Mouse (Mus musculus) liver (tissue): ENCODE results near the gene Gm21985.

Experiments used
- DNase-seq: peaks from one replicate; pipeline ENCODE4 v3.0.0-alpha.2; 2020; ENCODE audit warnings: mixed read lengths

Gene Gm21985

GRCm38 (mm10) chr2:112266242-112266592 lies at the start of gene Gm21985:
Gene Gm21985 (plus strand): TSS chr2:112266314.
- peak; percentile 79 for DNase-seq

GRCm38 (mm10) chr2:112217614-112218013 lies 48.5 kb upstream of the Gm21985 start:
- no peak for DNase-seq

GRCm38 (mm10) chr2:112220880-112221279 lies 45.2 kb upstream of the Gm21985 start:
- DNase-seq = no peak

GRCm38 (mm10) chr2:112222607-112223006 lies 43.5 kb upstream of the Gm21985 start:
- DNase-seq = no peak

DNA sequence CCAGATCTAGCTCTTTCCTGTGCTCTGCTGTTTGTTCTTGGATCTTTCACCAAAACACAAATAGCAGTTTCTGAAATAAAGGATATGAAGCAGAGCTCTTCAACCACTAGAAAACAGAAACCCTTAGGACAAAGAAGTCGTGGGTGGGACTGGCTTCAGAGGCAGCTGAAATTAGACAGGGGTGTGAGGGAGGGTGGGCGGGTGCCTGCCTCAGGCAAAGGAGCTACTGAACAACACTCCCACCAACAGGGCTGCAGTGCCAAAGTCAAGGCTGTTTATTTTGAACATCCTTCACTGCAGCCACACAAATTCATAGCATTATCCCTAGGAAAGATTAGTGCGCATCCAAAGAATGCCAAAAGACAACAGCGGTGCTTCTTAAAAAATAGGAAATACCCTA lies 41.8 kb upstream of the Gm21985 start:
- no peak for DNase-seq

DNA sequence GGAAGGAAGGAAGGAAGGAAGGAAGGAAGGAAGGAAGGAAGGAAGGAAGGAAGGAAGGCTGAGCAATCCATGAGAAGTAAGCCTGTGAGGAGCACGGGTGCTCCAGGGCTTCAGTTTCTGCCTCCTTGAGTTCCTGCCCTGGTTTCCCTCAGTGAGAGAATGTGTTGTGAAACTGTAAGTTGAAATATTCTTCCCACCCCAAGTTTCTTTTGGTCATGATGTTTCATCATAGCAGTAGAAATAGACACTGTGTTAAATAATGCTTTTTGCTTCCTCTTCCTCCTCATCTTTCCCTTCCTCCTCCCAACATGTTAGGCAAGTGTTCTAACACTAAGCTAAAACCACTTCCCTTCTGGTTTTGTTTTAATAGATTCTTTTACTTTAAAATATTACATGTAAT lies 33.5 kb upstream of the Gm21985 start:
- no peak for DNase-seq

- DNase-seq = no peak
These were observed 29.5 kb upstream of the Gm21985 start for GRCm38 (mm10) chr2:112236620-112237019.

DNA sequence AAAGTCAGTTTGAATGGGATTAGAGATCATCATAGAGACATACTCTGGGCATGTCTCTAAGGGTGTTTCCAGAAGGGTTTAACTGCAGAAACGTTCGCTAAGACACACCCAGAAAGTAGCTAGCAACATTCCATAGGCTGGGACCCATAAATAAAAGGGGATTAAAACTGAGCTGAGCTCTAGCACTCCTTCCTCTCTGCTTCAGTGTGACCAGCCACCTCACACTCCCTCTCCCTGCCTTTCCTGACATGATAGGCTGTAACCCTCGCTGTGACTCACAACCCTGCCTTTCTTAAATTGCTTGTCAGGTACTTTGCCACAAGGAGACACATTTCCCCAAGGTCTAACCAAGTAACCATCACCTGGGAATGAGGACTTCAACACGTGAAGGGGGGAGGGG lies 28.1 kb upstream of the Gm21985 start:
- no peak for DNase-seq

- DNase-seq = peak; percentile 88
These were observed 26.7 kb upstream of the Gm21985 start, which contains the start of gene Lpcat4 for GRCm38 (mm10) chr2:112239212-112239934. Gene Lpcat4 (plus strand): TSS chr2:112239468.

- DNase-seq = peak; percentile 18
These were observed 26.0 kb upstream of the Gm21985 start for GRCm38 (mm10) chr2:112239935-112240721.

GRCm38 (mm10) chr2:112241787-112242186 lies 24.3 kb upstream of the Gm21985 start:
- no peak for DNase-seq

DNA sequence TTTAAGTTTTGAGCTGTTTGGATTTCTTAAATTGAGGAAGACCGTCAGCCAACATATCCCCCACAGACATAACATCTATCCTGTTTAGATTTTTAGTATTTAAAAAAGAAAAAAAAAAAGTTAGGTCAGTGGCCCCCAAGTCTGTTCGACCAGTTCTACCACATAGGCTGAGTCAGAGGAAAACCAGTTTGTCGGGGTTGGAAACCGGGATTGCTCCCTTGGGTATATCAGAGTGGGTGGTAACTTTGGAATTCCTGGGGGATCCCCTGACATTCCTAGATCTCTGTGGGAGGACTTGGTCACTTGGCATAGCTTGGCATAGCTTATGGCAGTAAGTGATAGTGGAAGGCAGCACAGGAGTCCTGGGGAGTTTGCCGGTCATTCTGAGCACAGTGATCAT lies 20.8 kb upstream of the Gm21985 start:
- DNase-seq = no peak

DNA sequence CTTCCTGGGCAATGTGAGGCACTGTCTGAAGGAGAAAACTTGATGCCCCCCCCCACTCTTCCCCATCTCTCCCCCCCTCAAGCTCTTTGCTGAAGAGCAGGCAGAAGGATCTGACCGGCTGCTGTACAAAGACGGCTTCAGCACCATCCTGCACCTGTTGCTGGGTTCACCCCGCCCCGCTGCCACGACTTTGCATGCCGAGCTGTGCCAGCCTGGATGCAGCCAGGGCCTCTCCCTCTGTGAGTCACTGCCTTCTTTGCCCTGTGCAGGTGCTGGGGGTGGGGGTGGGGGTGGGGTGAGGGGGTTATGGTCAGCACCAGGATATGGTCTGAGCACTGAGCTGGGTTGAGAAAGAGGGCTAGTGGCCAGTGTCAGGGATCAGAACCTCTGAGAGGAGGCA lies 19.9 kb upstream of the Gm21985 start:
- DNase-seq = no peak

DNA sequence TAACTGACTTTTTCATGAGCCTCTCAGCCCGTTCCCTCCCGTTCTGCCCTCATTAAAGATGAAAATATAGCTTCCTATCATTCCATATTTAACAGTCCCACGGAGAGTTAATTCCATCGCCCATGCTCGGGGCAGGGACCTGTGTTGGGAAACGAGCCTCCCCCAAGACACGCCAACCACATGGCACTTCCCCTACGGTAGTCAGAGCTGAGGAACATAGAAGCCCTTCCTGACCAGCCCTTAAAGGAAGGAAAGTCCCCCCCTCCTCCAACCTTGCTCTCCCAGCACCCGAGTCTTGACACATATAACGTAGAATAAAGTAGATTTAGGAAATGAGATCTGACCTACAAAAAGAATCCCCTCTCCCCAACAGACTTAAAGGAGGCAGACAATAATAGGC lies 18.8 kb upstream of the Gm21985 start:
- no peak for DNase-seq

GRCm38 (mm10) chr2:112249780-112250453 lies 16.2 kb upstream of the Gm21985 start:
- DNase-seq = no peak

DNA sequence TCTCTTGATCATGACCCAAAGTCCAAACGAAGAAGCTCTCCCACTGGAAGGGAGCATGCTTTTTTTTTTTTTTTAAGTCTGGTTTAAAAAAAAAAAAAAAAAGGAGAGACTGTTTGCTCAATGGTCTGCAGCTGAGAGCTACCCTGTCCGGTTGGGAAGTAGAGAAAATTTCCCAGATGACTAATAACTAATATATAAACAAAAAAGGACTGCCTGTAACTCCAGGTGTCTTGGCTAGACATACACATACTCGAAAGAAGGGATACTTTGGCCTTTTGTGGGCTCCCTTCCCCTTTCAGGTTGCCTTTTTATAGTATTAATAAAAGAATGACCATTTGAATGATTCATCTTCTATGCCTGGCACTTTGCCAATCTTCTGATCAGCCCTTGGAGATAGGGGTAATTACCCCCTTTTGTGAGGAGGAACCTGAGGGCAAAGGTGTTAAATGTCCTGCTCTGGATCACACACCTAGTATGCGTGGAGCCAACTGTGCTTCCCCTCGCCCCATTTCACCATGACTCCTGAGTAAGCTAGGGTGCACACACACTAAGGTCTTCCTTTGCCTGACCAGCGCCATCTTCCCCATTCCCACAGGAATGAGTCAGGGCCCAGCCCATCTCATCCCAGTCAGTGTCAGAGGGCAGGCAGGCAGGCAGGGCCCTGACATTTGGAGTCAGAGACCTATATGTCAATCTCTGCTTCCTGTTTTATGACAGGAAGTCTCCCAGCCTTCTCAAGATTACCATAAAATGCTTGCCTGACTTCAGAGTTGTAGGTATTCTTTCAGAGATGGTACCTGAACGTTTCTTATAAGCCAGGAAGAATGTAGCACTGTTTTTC lies 11.2 kb upstream of the Gm21985 start:
- no peak for DNase-seq

DNA sequence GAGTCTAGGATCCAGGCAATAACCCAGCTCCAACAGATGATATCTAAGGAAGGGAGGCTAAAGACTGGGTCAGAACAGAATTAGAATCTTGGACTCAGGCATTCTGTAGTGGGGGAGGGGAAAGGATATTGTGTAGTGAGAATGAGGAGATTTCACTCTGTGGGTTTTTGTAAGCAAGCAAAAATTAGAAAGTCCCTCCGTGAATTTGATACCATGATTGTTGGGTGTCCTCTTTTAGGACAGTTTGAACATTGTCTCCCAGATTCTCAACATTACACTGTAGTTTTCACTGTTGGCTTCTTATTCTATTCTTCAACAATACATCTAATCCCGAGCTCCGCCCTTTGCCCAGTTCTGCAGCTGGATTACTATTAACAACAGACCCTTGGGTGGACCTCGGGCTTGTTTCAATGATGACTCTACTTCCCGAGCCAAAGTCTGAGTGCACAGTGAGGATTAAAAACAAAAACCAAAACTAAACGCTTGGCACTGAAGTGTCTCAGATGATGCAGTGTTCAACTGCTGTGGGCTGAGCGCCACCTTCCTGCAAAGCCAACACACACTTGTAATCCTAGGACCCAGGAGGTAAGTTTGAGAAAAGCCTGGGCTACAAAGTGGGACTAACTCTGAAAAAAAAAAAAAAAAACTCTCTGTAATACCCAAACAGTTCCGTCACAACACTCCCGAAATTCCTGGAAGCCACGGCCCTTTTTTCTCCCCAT lies 6.7 kb upstream of the Gm21985 start, which contains the start of gene Nutm1:
Nutm1 (minus strand) TSS at position 51 of the 722 bp plus-strand sequence.
- no peak for DNase-seq

DNA sequence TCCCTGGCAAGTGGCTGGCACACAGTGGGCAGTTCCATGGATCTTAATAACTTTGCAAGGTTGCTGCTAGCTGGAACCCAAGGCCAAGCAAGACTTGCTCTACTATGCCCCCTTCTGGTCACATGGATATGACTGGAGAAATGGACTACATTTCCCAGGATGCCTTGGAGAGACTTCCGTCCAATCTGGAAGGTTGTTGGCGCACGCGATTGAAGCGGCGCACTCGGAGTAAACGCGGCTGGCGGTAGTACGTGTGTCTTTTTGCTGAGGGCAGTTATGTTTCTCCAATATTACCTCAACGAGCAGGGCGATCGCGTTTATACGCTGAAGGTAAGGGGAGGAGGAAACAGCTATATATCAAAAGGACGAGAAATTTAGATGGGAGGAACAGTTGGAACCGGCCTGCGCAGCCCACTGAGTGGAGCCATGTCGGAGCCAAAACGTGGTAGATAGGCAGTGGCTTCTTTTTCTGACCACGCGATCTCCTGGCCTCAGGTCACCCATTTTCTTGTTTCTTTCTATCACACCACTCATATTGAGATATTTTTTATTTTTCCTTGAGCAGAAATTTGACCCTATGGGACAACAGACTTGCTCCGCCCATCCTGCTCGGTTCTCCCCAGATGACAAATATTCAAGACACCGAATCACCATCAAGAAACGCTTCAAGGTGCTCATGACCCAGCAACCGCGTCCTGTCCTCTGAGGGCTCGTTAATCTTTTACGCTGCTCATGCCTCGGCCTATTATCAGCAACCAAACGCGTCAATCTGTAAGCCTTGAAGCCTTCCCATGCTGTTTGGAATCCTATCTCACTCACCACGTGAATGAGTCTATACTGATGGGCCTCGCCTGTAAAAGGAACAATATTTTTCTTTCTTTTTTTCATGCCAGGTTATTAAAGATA lies 4.1 kb upstream of the Gm21985 start, which contains the start of gene Nop10:
Nop10 (plus strand) TSS at position 179 of the 906 bp plus-strand sequence.
- DNase-seq = peak; percentile 86

DNA sequence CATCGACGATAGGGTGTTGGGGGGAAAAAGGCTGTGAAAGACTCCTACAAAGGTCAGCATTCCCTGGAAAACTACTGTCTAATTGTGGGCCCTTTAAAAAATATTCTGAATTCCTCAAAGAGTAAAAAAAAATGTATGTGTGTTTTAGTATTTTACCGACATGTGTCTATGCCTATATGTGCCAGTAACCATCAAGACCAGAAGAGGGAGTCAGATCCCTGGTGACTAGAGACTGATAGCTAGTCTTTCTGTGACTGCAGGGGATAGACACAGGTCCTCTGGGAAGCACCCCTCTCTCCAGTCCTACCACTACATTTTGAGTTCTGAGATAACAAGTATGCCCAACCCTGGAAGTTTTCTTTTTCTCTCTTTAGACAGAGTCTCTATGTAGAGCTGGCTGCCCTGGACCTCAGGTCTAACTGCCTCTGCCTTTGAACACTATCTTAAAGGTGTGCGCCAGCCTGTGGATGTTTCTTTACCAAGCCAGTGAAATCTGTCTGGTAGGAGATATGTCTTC lies 3.3 kb upstream of the Gm21985 start:
- DNase-seq = no peak

DNA sequence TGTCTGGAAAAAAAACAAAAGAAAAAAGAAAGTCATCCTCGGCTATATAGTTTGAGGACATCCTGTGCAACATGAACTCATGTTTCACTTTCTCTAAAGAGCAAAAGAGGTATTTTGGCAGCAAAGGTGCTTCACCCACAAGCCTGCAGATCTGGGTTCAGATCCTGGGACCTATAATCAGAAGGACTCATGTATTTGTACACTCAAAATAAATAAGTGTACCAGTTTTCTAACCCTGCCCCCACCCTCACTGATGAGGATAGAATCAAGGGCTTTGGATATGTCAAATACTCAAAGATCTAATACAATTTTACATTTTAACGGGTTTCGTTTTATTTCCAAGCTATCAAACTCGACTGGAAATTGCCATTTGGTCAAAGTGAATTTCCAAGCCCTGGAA lies 1.8 kb upstream of the Gm21985 start:
- no peak for DNase-seq
